Mouse (Mus musculus): Measurements from ENCODE around the gene Rnasek. TPM values are rescaled to one million over a fixed set of nuclear protein-coding genes. Genes with fewer than 3 reads are reported as not detected.

Rnasek gene
- polyA plus RNA-seq, 1 experiment from 2014 or later: 235 TPM

GRCm38 (mm10) chr11:70242591-70242990 is 2.9 kb upstream of the Rnasek start:
- no peaks in the 10 kb centered on the region for H3K36me3 ChIP-seq (ENCODE audit: control insufficient read depth, insufficient read depth, low read length)
- H3K9me3 ChIP-seq (replicated peaks; ENCODE audit: control insufficient read depth, low read length): no peaks in the 10 kb centered on the region
- no peak for DNase-seq (ENCODE audit: low spot score)
- no peak overlapping the region for H3K27ac ChIP-seq (ENCODE audit: low read depth, low read length)
- H3K9ac ChIP-seq (ENCODE audit: low read length): no peak overlapping the region
- no peak overlapping the region for H3K4me2 ChIP-seq (ENCODE audit: low read length)
- whole genome bisulfite sequencing: 73% methylated on average over 11 of the region's 11 CpGs
- H3K4me1 ChIP-seq (ENCODE audit: control insufficient read depth, insufficient read depth, low read length): peaks cover 15% of the 10 kb centered on the region
- H3K4me3 ChIP-seq (ENCODE audit: low read depth, low read length): no peak overlapping the region
- no peak for ATAC-seq
- H3K27me3 ChIP-seq (replicated peaks; ENCODE audit: control insufficient read depth, insufficient read depth, low read length): no peaks in the 10 kb centered on the region; the same call in 1 of the 2 replicates

- Histone ChIP-seq H3K4me3 (ENCODE audit: low read depth, low read length) (peak overlapping the region; percentile 55), H3K4me1 (ENCODE audit: control insufficient read depth, insufficient read depth, low read length) (peaks cover 24% of the 10 kb centered on the region), H3K9ac (ENCODE audit: low read length) (peak overlapping the region; percentile 72), H3K36me3 (ENCODE audit: control insufficient read depth, insufficient read depth, low read length) (peaks cover 18% of the 10 kb centered on the region), H3K4me2 (ENCODE audit: low read length) (peak overlapping the region; percentile 99), H3K27ac (ENCODE audit: low read depth, low read length) (peak overlapping the region; percentile 89), H3K9me3 (replicated peaks; ENCODE audit: control insufficient read depth, low read length) (no peaks in the 10 kb centered on the region), H3K27me3 (replicated peaks; ENCODE audit: control insufficient read depth, insufficient read depth, low read length) (no peaks in the 10 kb centered on the region)
- 14% methylated on average over 23 of the region's 23 CpGs for WGBS
- ATAC-seq (no peak), DNase-seq (ENCODE audit: low spot score) (no peak)
These were observed 826 bp downstream of the Rnasek start for GRCm38 (mm10) chr11:70238591-70239440.

- Histone ChIP-seq H3K4me1 (ENCODE audit: control insufficient read depth, insufficient read depth, low read length) (peaks cover 24% of the 10 kb centered on the region), H3K9me3 (replicated peaks; ENCODE audit: control insufficient read depth, low read length) (no peaks in the 10 kb centered on the region), H3K27ac (ENCODE audit: low read depth, low read length) (peak within 1 kb of the TSS; percentile 89), H3K4me2 (ENCODE audit: low read length) (peak within 1 kb of the TSS; percentile 99), H3K27me3 (replicated peaks; ENCODE audit: control insufficient read depth, insufficient read depth, low read length) (no peaks in the 10 kb centered on the region), H3K4me3 (ENCODE audit: low read depth, low read length) (peak within 1 kb of the TSS; percentile 55), H3K9ac (ENCODE audit: low read length) (peak within 1 kb of the TSS; percentile 72), H3K36me3 (ENCODE audit: control insufficient read depth, insufficient read depth, low read length) (peaks cover 18% of the 10 kb centered on the region)
- DNase-seq (ENCODE audit: low spot score): peak; percentile 98
- WGBS: under 1% methylated on average over 67 of the region's 70 CpGs
- peak; percentile 95 for ATAC-seq
These were observed 2.0 kb downstream of the Rnasek start, which contains the start of gene 0610010K14Rik for GRCm38 (mm10) chr11:70237457-70238167. Gene 0610010K14Rik, minus strand, starts transcription at chr11:70237914.

- ATAC-seq (no peak), DNase-seq (ENCODE audit: low spot score) (no peak)
- H3K4me1 ChIP-seq (ENCODE audit: control insufficient read depth, insufficient read depth, low read length): peaks cover 24% of the 10 kb centered on the region
- H3K4me2 ChIP-seq (ENCODE audit: low read length): peak overlapping the region; percentile 99
- H3K27me3 ChIP-seq (replicated peaks; ENCODE audit: control insufficient read depth, insufficient read depth, low read length): no peaks in the 10 kb centered on the region
- peak overlapping the region; percentile 72 for H3K9ac ChIP-seq (ENCODE audit: low read length)
- H3K36me3 ChIP-seq (ENCODE audit: control insufficient read depth, insufficient read depth, low read length): peaks cover 18% of the 10 kb centered on the region
- peak overlapping the region; percentile 89; the same call in 1 of the 2 replicates for H3K27ac ChIP-seq (ENCODE audit: low read depth, low read length)
- H3K4me3 ChIP-seq (ENCODE audit: low read depth, low read length): peak overlapping the region; percentile 55
- 40% methylated on average over 7 of the region's 7 CpGs for WGBS
- no peaks in the 10 kb centered on the region for H3K9me3 ChIP-seq (replicated peaks; ENCODE audit: control insufficient read depth, low read length)
These were observed 2.9 kb downstream of the Rnasek start for GRCm38 (mm10) chr11:70236717-70237116.

- 92% methylated on average over 12 of the region's 12 CpGs for WGBS
- Histone ChIP-seq H3K27ac (ENCODE audit: low read depth, low read length) (no peak overlapping the region), H3K36me3 (ENCODE audit: control insufficient read depth, insufficient read depth, low read length) (peaks cover 18% of the 10 kb centered on the region), H3K9ac (ENCODE audit: low read length) (no peak overlapping the region), H3K4me1 (ENCODE audit: control insufficient read depth, insufficient read depth, low read length) (peaks cover 20% of the 10 kb centered on the region), H3K4me3 (ENCODE audit: low read depth, low read length) (no peak overlapping the region), H3K9me3 (replicated peaks; ENCODE audit: control insufficient read depth, low read length) (no peaks in the 10 kb centered on the region), H3K4me2 (ENCODE audit: low read length) (no peak overlapping the region), H3K27me3 (replicated peaks; ENCODE audit: control insufficient read depth, insufficient read depth, low read length) (peaks cover 6% of the 10 kb centered on the region; the same call in 1 of the 2 replicates)
- ATAC-seq (no peak), DNase-seq (ENCODE audit: low spot score) (no peak)
These were observed 4.3 kb downstream of the Rnasek start for GRCm38 (mm10) chr11:70235254-70235900.

GRCm38 (mm10) chr11:70234497-70234896 is 5.1 kb downstream of the Rnasek start:
- Histone ChIP-seq H3K9me3 (replicated peaks; ENCODE audit: control insufficient read depth, low read length) (no peaks in the 10 kb centered on the region), H3K27me3 (replicated peaks; ENCODE audit: control insufficient read depth, insufficient read depth, low read length) (peaks cover 14% of the 10 kb centered on the region), H3K4me3 (ENCODE audit: low read depth, low read length) (no peak overlapping the region), H3K36me3 (ENCODE audit: control insufficient read depth, insufficient read depth, low read length) (peaks cover 18% of the 10 kb centered on the region), H3K27ac (ENCODE audit: low read depth, low read length) (no peak overlapping the region), H3K4me2 (ENCODE audit: low read length) (no peak overlapping the region), H3K4me1 (ENCODE audit: control insufficient read depth, insufficient read depth, low read length) (peaks cover 18% of the 10 kb centered on the region), H3K9ac (ENCODE audit: low read length) (no peak overlapping the region)
- DNase-seq (ENCODE audit: low spot score) (no peak), ATAC-seq (no peak)
- WGBS: 80% methylated on average over 8 of the region's 8 CpGs

- no peaks in the 10 kb centered on the region for H3K9me3 ChIP-seq (replicated peaks; ENCODE audit: control insufficient read depth, low read length)
- no peak for ATAC-seq
- no peak overlapping the region for H3K9ac ChIP-seq (ENCODE audit: low read length)
- peaks cover 18% of the 10 kb centered on the region for H3K36me3 ChIP-seq (ENCODE audit: control insufficient read depth, insufficient read depth, low read length)
- H3K4me2 ChIP-seq (ENCODE audit: low read length): no peak overlapping the region
- peaks cover 17% of the 10 kb centered on the region for H3K4me1 ChIP-seq (ENCODE audit: control insufficient read depth, insufficient read depth, low read length)
- H3K27ac ChIP-seq (ENCODE audit: low read depth, low read length): no peak overlapping the region
- WGBS: 64% methylated on average over 5 of the region's 5 CpGs
- DNase-seq (ENCODE audit: low spot score): no peak
- no peak overlapping the region for H3K4me3 ChIP-seq (ENCODE audit: low read depth, low read length)
- H3K27me3 ChIP-seq (replicated peaks; ENCODE audit: control insufficient read depth, insufficient read depth, low read length): peaks cover 18% of the 10 kb centered on the region
These were observed 5.6 kb downstream of the Rnasek start for GRCm38 (mm10) chr11:70234037-70234436.

- Histone ChIP-seq H3K9me3 (replicated peaks; ENCODE audit: control insufficient read depth, low read length) (no peaks in the 10 kb centered on the region), H3K27ac (ENCODE audit: low read depth, low read length) (no peak overlapping the region; the same call in 1 of the 2 replicates), H3K36me3 (ENCODE audit: control insufficient read depth, insufficient read depth, low read length) (peaks cover 18% of the 10 kb centered on the region), H3K4me2 (ENCODE audit: low read length) (peak overlapping the region; percentile 54), H3K27me3 (replicated peaks; ENCODE audit: control insufficient read depth, insufficient read depth, low read length) (peaks cover 25% of the 10 kb centered on the region), H3K4me1 (ENCODE audit: control insufficient read depth, insufficient read depth, low read length) (peaks cover 8% of the 10 kb centered on the region), H3K4me3 (ENCODE audit: low read depth, low read length) (peak overlapping the region; percentile 31), H3K9ac (ENCODE audit: low read length) (peak overlapping the region; percentile 64)
- no peak for DNase-seq (ENCODE audit: low spot score)
- WGBS: 36% methylated on average over 8 of the region's 8 CpGs
- ATAC-seq: no peak
These were observed 6.6 kb downstream of the Rnasek start for GRCm38 (mm10) chr11:70233016-70233415.
